Mouse (Mus musculus) megakaryocyte, embryonic 14.5 days (primary cell): ENCODE measurements around the gene Gm4707.

Source experiments
- FLI1 ChIP-seq: IDR thresholded peaks from 2 replicates; pipeline ENCODE4 v1.6.1; 2012; ENCODE audit warnings: low read length, inconsistent platforms, mixed read lengths
- GATA1 ChIP-seq: IDR thresholded peaks from 3 replicates; pipeline ENCODE4 v1.6.1; 2012; ENCODE audit warnings: mixed read lengths, low read length, inconsistent platforms, borderline replicate concordance

DNA sequence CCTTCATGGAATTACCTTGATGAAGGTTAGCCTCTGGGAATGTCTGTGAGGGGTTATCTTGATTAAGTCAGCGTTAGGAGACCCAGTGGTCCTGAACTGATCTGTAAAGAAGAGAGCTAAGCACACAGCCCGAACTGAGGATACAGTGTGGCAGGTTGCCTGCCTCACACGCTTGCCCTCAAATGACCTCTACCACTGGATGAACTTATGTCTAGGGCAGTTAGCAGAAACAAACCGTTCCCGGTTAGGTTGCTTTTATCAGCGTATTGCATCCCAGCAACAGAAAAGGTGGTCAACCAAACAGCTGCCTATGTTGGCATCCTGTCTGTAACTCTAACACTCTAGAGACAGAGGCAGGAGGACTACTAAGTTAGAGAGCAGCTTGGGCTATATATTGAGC lies 14.5 kb downstream of the Gm4707 start:
- no peak for TF ChIP-seq GATA1
- no peak for TF ChIP-seq FLI1
